Mouse (Mus musculus) gastrocnemius, adult 2 months (tissue): ENCODE data around the gene Bmf. TPM values are rescaled to one million over a fixed set of nuclear protein-coding genes. Genes with fewer than 3 reads are reported as not detected.
A peak's percentile ranks its signal among the peaks of the same experiment; 100 is the strongest.
"Not testable (repeated sequence)": the region's sequence is repeated elsewhere in the genome, so short reads cannot be mapped to it uniquely, and the experiment has no call there.

Experiments used
- DNase-seq: peaks from one replicate; pipeline ENCODE4 v3.0.0; 2022
- H3K27ac ChIP-seq: fragments of 200-600 bp; 2 replicates; pipeline ENCODE4 v1.8.1; 2022; ENCODE audit warnings: mild to moderate bottlenecking
- H3K4me3 ChIP-seq: fragments of 200-600 bp; 2 replicates; pipeline ENCODE4 v1.8.1; 2022; ENCODE audit warnings: mild to moderate bottlenecking, moderate library complexity
- CTCF ChIP-seq: fragments of 200-600 bp; IDR thresholded peaks from 2 replicates; pipeline ENCODE4 v1.8.1; 2022; ENCODE audit warnings: antibody characterized with exemption, mild to moderate bottlenecking, moderate library complexity
- intact Hi-C: fragments of 180-260 bp; cut with DNase I; formaldehyde crosslinking; loops from one replicate; pipeline ENCODE4 v1.15.1; 2025
- total RNA-seq, 2 experiments: library from RNA; stranded (reverse); gene quantifications; 2 replicates each; pipeline ENCODE4 v1.2.3; 2021

Bmf gene
- total RNA-seq, 2 experiments from 2014 or later = 3.3 to 6.2 TPM

GRCm38 (mm10) chr2:118558426-118558825 is 8.9 kb upstream of the Bmf start:
- no peak overlapping the region for H3K4me3 ChIP-seq
- no peak for DNase-seq
- no peak for TF ChIP-seq CTCF
- H3K27ac ChIP-seq = no peak overlapping the region
- intact Hi-C loops = no loop called here

DNA sequence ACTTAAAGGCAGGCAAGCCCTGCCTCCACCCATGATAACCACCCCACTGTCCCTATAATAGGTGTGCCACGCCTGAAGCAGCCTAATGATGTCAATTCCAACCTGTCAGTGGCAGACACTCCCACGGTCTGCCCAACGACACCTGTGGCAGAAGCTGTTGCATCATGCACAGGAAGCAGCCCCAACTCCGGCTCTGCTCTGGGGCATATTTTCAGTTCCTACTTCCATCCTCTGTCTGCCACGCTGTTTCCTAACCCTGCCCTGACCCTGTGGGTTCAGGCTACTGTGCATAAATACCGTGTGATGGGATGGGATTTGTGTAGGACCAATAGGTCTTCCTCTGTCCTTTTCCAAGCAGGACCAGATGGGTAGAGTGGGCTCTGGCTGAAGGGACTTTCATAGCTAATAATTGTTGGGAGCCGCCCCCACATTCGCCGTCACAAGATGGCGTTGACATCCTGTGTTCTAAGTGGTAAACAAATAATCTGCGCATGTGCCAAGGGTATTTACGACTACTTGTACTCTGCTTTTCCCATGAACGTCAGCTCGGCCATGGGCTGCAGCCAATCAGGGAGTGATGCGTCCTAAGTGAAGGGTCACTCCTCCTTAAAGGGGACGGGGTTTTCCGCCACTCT is 5.0 kb upstream of the Bmf start:
- intact Hi-C loops = not testable (repeated sequence)
- H3K4me3 ChIP-seq = peak overlapping the region; percentile 77
- DNase-seq = peak; percentile 51
- H3K27ac ChIP-seq = peak overlapping the region; percentile 95

DNA sequence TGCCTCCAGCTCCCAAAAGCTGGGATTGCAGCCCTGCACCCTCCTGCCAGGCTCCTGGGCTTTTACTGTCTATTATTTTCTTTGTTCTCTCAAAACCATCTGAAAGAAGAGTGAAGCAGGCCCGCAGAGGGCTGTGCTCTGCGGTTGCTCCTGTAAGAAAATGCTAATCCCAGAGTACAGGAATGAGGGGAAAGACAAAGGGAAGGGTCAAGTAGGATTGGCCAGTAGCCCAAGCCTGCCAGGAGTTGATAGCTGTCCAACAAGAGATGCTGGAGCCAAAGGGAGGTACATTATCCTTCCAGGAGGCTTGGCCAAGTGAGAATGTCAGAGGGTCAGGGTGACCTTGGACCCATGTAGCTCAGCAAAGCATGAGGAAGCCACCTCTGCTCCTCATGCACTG is 2.1 kb upstream of the Bmf start:
- H3K27ac ChIP-seq = 0 out of 2 replicates have a peak overlapping the region, but pooled peaks have one; percentile 8
- no peak for DNase-seq
- no peak overlapping the region for H3K4me3 ChIP-seq
- no peak for TF ChIP-seq CTCF
- intact Hi-C loops = no loop called here

DNA sequence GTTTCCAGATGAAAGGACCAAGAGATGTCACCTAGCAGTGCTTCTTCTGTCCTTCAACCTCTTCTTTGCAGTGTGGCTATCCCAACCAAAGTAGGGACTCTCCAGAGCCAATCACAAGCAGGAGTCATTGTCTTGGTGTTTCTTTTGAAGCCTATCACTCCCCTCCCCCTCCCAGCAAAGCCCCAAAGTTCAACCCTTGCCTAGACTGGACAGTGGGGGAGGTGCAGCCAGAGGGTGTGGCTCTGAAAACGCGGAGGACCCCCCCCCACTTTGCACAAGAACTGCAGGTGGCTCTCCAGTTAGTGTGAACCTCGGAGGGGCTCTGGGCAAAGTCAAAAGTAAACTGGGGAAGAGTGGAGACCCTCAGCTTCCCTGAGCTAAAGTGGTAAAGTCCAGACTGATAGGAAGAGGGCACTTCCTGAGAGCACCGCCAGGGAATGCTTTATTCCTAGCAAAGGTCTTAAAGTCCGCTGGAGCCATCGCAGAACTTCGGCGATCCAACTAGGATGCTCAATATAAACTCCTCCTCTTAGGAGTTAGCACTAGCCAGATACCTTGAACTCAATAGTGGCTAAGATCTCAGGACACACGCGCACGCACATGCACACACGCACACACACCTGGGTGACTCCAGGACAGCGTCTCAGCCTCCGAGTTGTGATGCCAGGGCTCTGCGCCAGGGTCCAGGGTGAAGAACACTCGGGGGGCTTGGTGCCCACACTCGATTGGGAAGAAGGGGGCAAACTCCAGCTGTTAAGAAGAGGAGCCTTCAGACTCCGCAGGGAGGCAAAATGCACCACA is 866 bp downstream of the Bmf start:
- peak overlapping the region; percentile 96 for H3K27ac ChIP-seq
- intact Hi-C loops = loop anchor here (5.0 to 10.0 kb wide), 2 partner anchors 49 to 196 kb away; partner anchors contain the start of genes Bub1b and Inafm2
- peak; percentile 58 for DNase-seq
- peak; percentile 32; the same call in 1 of the 2 replicates for TF ChIP-seq CTCF
- peak overlapping the region; percentile 94 for H3K4me3 ChIP-seq

DNA sequence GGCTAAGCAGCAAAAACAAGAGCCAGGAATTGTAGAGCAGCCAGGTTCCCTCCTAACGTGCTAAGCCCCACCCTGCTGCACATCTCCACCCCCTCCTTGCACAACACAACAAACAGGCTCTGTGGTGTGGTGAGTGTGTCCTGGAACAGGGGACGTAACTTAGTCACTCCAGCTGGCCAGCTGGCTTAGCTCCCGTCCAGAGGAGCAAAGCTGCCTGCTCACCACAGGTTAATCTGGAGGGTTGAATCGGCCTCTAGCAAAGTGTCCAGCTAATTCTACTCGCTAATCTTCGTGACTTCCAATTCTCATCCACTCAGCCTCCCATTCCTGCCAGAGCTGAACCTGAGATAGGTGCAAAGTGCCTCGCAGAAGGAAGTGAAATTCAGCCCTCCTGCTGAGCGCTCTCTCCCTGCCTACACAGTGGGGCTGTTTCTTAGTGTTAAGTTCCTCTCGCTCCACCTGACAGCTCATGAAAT is 1.9 kb downstream of the Bmf start:
- TF ChIP-seq CTCF = no peak
- peak overlapping the region; percentile 96 for H3K27ac ChIP-seq
- H3K4me3 ChIP-seq = peak overlapping the region; percentile 94
- peak; percentile 83 for DNase-seq
- intact Hi-C loops = loop anchor here (2.0 to 10.0 kb wide), 3 partner anchors 50 to 197 kb away; partner anchors contain the start of genes Bub1b and Inafm2

DNA sequence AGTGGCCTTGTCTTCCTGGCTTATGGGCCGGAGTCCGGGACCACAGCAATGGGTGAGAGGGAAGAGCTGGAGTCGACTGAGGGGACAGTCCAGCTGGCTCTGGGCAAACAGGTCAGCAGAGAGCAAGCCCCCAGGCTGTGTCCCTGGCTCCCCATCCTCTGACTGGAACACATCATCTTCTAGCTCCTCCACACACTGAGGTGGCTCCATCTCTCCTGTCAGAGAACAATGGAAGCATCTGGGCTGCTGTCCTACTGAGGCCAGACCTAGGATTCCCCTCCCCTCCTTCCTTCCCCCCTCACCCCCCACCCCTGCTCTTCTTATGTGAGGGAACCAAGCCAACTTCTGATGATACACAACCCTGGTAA is 2.7 kb downstream of the Bmf start:
- no peak for DNase-seq
- intact Hi-C loops = loop anchor here (2.0 to 10.0 kb wide), 3 partner anchors 51 to 198 kb away; partner anchors contain the start of genes Bub1b and Inafm2
- Histone ChIP-seq H3K27ac (peak overlapping the region; percentile 96), H3K4me3 (peak overlapping the region; percentile 94)
- TF ChIP-seq CTCF = no peak

GRCm38 (mm10) chr2:118546104-118546797 is 3.2 kb downstream of the Bmf start:
- no peak for TF ChIP-seq CTCF
- intact Hi-C loops = loop anchor here (2.0 to 10.0 kb wide), 3 partner anchors 51 to 199 kb away; partner anchors contain the start of genes Bub1b and Inafm2
- no peak for DNase-seq
- peak overlapping the region; percentile 96 for H3K27ac ChIP-seq
- H3K4me3 ChIP-seq = peak overlapping the region; percentile 94

GRCm38 (mm10) chr2:118545242-118546103 is 4.0 kb downstream of the Bmf start:
- intact Hi-C loops = loop anchor here (2.0 to 10.0 kb wide), 3 partner anchors 52 to 199 kb away; partner anchors contain the start of genes Bub1b and Inafm2

GRCm38 (mm10) chr2:118543893-118544799 is 5.3 kb downstream of the Bmf start:
- DNase-seq = peak; percentile 89
- intact Hi-C loops = loop anchor here (10.0 kb wide), 1 partner anchor 201 kb away; the partner anchor contains the start of gene Inafm2
- no peak for TF ChIP-seq CTCF

More at GRCm38 (mm10) chr2:118545242-118546103, 4.0 kb downstream of the Bmf start:
- peak overlapping the region; percentile 96 for H3K27ac ChIP-seq
- TF ChIP-seq CTCF = peak; percentile 94
- peak overlapping the region; percentile 94 for H3K4me3 ChIP-seq
- peak; percentile 96 for DNase-seq

DNA sequence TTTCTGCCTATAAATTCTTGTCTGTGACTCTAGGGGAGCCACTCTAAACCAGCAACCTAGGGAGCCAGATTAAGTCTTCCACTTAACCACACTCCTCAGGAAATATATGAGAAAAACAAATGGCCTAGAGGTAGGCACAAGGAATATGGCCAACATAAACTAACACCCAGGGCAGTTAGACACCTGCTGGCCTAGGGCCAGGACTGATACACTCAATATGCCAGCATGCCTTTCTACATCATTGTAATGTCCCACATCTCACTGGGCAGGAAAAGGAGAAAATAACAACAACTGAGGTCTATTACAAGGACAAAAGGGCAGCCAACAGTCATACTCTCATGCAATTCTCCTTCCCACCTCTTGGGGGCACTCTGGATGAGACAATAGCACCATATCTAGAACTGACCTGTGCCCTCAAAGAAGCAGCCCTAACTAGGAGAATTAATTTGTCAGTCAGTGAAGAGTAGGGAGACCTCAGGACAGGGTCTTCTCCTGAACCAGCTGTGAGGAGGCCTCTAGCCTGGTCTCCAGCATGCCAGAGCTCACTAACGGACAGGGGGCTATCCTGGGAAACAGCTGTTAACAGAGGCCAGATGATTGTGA is 6.4 kb downstream of the Bmf start:
- no peak overlapping the region for H3K4me3 ChIP-seq
- peak; percentile 51 for TF ChIP-seq CTCF
- intact Hi-C loops = loop anchor here (10.0 kb wide), 1 partner anchor 202 kb away; the partner anchor contains the start of gene Inafm2
- no peak for DNase-seq
- H3K27ac ChIP-seq = peak overlapping the region; percentile 96

More at GRCm38 (mm10) chr2:118543893-118544799, 5.3 kb downstream of the Bmf start:
- peak overlapping the region; percentile 94 for H3K4me3 ChIP-seq
- H3K27ac ChIP-seq = peak overlapping the region; percentile 96
